Comparison of ENCODE assay signal across 9 mouse cellular contexts in genomic region chr5:143932831-143933230, GRCm38 (mm10). TPM values are rescaled to one million over a fixed set of nuclear protein-coding genes. Genes with fewer than 3 reads are reported as not detected.
A peak's percentile ranks its signal among the peaks of the same experiment; 100 is the strongest.
DNase-seq lines count a peak whose midpoint lies in the region; ATAC-seq lines count a peak whose summit lies in the region.
"Had no signal": no experiment of that assay in that cellular context is flagged by ENCODE, and none has a peak within 500 bp of the region (broad histone marks: within the 10 kb centered on the region; RNA-seq: fewer than 3 reads in every experiment).

Gene Rsph10b, plus strand, starts transcription at chr5:143933035.

- DNase-seq in layer of hippocampus, adult 9-11 months: peak; percentile 38
- DNase-seq in layer of hippocampus, adult 9-10 months (ENCODE audit: low spot score): no peak
- peak; percentile 32 for DNase-seq in embryonic facial prominence, embryonic 10.5 days (ENCODE audit: low spot score)
- DNase-seq in limb, embryonic 10.5 days (ENCODE audit: low spot score): peak; percentile 43
- DNase-seq in retina, postnatal 1 day: peak; percentile 39
- no peak for DNase-seq in gastrocnemius, postnatal 25 days
- no peak for DNase-seq in frontal cortex, postnatal 25 days (ENCODE audit: low spot score in 2 of 2)

- H3K4me3 ChIP-seq in embryonic facial prominence, embryonic 10.5 days: peak within 1 kb of the TSS; percentile 27
- H3K4me3 ChIP-seq in limb, embryonic 10.5 days: no peak within 1 kb of the TSS
- H3K4me3 ChIP-seq: limb, embryonic 13.5 days had no signal

- no peaks in the 10 kb centered on the region for H3K27me3 ChIP-seq in embryonic facial prominence, embryonic 10.5 days (replicated peaks; ENCODE audit: low read depth, poor library complexity, severe bottlenecking)
- no peaks in the 10 kb centered on the region for H3K27me3 ChIP-seq in limb, embryonic 10.5 days (ENCODE audit: low read depth, poor library complexity, severe bottlenecking)
- H3K27me3 ChIP-seq: limb, embryonic 13.5 days had no signal

- ATAC-seq in megakaryocyte-erythroid progenitor cell, adult 5-6 weeks (replicated peaks; ENCODE audit: low FRiP score, low TSS enrichment, poor library complexity, severe bottlenecking): no peak

- H3K27ac ChIP-seq in embryonic facial prominence, embryonic 10.5 days (replicated peaks): no peak within 1 kb of the TSS
- no peak within 1 kb of the TSS for H3K27ac ChIP-seq in limb, embryonic 10.5 days
- H3K27ac ChIP-seq: limb, embryonic 13.5 days had no signal

- H3K4me1 ChIP-seq in embryonic facial prominence, embryonic 10.5 days: peaks cover 8% of the 10 kb centered on the region
- no peaks in the 10 kb centered on the region for H3K4me1 ChIP-seq in limb, embryonic 10.5 days
- H3K4me1 ChIP-seq: limb, embryonic 13.5 days had no signal

- WGBS in embryonic facial prominence, embryonic 10.5 days: 16% methylated on average over 8 of the region's 8 CpGs
- WGBS in limb, embryonic 10.5 days: 18% methylated on average over 8 of the region's 8 CpGs

- H3K36me3 ChIP-seq in embryonic facial prominence, embryonic 10.5 days (replicated peaks): peaks cover 48% of the 10 kb centered on the region
- peaks cover 49% of the 10 kb centered on the region for H3K36me3 ChIP-seq in limb, embryonic 10.5 days

- H3K9me3 ChIP-seq in embryonic facial prominence, embryonic 10.5 days: no peaks in the 10 kb centered on the region
- no peaks in the 10 kb centered on the region for H3K9me3 ChIP-seq in limb, embryonic 10.5 days (replicated peaks)
- H3K9me3 ChIP-seq: limb, embryonic 13.5 days had no signal

RNA-seq across cellular contexts. Expression of gene Rsph10b, which starts in this region (rescaled TPM):
- 0.44 and 1.2 TPM in 2 replicates for polyA plus RNA-seq in embryonic facial prominence, embryonic 10.5 days (2016; fragmentation: Nextera tagmentation; extraction: Ambion mirVana)
- 0.41 and 1.1 TPM in 2 replicates for polyA plus RNA-seq in limb, embryonic 10.5 days (2016; fragmentation: Nextera tagmentation; extraction: Ambion mirVana)
- total RNA-seq in gastrocnemius, postnatal 25 days (2021): 1 to 10 TPM in 1 of 2 experiments, under 1 TPM in 1; 0.41 to 1.2 TPM
- 0.98 and 1.8 TPM in 2 replicates for total RNA-seq in megakaryocyte-erythroid progenitor cell, adult 5-6 weeks (2014; fragmentation: Nextera tagmentation)
- not detected in 2 replicates for total RNA-seq in megakaryocyte-erythroid progenitor cell, adult 5-6 weeks (2017)

Comparison
In these comparisons a context has a peak if more than half of its experiments do, and no peak if none do; other contexts are left out.
1. DNase-seq: peak in layer of hippocampus, adult 9-11 months (single experiment), embryonic facial prominence, embryonic 10.5 days (single experiment), limb, embryonic 10.5 days (single experiment) and retina, postnatal 1 day (single experiment); none in layer of hippocampus, adult 9-10 months (single experiment), gastrocnemius, postnatal 25 days (single experiment) and frontal cortex, postnatal 25 days (0 of 2).